Mouse (Mus musculus) brain, embryonic 14.5 days (tissue): ENCODE measurements around the gene Sept9. TPM values are rescaled to one million over a fixed set of nuclear protein-coding genes. Genes with fewer than 3 reads are reported as not detected.

Source experiments
- DNase-seq: peaks from one replicate; pipeline ENCODE4 v3.0.0-alpha.2; 2011; ENCODE audit warnings: low read depth
- CTCF ChIP-seq: fragments of 200-500 bp; IDR thresholded peaks from 2 replicates; pipeline ENCODE4 v1.5.1; 2012; ENCODE audit warnings: inconsistent platforms, mild to moderate bottlenecking, moderate library complexity, borderline replicate concordance; ENCODE audit not compliant: insufficient read depth, insufficient read length; ENCODE audit errors: extremely low read depth
- POLR2A ChIP-seq: fragments of 200-500 bp; IDR thresholded peaks from 2 replicates; pipeline ENCODE4 v1.6.1; 2012; ENCODE audit warnings: mild to moderate bottlenecking, inconsistent platforms, borderline replicate concordance; ENCODE audit not compliant: poor library complexity, insufficient read depth, insufficient read length, severe bottlenecking; ENCODE audit errors: extremely low read depth
- polyA plus RNA-seq: library from polyadenylated mRNA; depleted of rRNA; stranded (reverse); fragments of >200 nt; gene quantifications from 2 replicates; pipeline ENCODE4 v1.2.3, GENCODE M21; 2012

The Sept9 gene
- polyA plus RNA-seq, 1 experiment, result 64.3 TPM

DNA sequence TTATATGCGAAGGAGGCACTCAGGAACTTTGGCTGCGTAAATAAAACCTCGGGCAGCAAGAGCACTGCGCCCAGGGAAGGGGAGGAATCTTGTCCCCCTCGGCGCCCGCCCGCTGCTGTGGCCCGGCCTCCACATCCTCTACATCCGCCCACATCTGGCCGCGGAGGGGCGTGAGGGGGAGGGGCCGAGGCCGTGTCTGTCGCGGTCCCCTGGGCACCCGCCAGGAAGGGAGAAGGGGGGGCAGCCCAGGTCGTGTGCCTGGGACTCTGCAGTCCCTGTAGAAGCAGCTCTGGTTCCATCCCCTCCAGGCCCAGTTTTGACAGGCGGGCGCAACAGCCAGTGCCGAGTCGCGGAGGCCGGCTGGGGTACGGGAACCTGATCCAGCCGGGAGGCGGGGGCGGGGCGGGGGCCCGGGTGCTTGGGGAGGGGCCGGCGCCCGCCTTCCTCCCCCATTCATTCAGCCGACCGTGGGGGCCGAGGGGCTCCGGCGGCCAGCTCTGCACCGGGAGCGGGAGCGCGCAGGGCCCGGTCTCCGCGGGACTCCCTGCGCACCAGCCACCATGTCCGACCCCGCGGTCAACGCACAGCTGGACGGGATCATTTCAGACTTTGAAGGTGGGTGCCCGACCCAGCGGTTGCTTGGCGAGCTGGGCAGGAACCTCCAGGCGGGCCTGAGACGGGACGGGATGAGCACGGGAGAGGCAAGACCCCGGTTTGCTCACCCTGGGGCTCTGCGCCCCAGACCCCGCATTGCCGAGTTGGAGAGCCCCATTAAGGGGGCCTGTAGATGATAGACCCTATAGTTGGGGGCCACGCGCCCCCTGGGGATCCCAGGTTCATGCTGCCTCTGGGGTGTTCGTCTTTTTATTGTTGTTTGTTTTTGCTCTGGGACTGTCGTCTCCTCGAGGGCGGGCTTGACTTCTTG, 66.8 kb downstream of the Sept9 start:
- TF ChIP-seq CTCF (no peak), POLR2A (no peak)

DNA sequence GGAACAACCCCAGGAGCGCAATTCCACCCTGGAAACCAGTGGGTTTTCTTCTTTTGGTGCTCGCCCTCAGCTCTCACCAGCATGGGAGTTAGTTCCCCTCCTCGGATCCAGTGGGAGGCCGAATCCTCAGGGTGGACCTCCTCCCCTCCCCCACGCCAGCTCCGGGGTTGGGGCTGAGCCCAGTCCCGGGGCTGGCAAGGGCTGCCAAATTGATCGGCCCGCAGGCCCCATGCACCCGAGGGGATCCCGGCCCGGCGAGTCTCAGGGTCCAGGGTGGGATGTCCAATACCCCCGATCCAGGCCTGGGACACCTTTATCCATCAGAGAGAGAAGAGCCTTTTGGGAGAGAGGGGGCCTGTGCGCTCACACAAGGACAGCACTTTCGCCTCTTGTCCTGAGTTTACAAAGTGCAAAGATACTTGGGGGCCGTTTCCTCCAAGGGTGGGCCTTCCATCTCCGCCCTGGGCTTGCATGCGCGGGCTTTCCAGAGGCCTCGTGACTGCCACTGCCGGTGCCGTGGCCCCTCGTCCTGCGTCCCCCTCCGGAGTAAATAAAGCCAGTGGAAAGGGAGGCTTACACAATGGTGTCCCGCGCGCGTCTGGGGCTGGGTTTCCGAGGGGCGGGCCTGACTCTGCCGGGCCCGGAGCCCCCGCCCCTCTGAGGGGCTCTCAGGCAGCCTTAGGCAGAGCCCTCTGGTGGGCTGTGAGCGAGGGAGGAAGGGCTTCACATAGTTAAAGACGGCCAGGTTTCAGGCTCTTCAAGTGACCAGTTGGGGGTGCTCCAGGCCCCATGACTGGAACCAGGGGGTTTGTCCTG, 67.7 kb downstream of the Sept9 start:
- DNase-seq, result peak; percentile 91

More for the DNA sequence above, 66.8 kb downstream of the Sept9 start:
- DNase-seq, result peak; percentile 88

DNA sequence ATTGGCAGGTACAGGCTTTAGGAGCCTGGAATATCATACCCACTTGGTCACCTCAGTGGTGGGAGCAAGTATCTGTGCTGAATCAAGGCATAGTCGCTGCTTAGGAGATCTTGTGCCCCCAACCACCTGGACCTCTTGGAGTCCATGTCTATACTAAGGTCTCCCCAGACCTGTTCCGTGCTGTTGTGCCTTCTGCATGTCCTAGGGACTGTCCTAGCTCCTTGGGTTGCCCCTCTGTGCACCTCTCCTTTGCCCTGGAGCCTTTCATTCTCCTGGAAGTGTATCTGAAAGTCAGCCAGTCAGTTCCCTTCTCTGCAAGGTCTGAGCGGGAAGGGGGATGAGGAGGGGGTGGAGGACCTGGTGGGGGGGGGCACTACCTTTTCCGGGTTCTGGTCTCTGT, 68.4 kb downstream of the Sept9 start:
- no peak for TF ChIP-seq CTCF
- TF ChIP-seq POLR2A, result no peak
- DNase-seq, result no peak

More for the DNA sequence above, 67.7 kb downstream of the Sept9 start:
- TF ChIP-seq CTCF (peak; percentile 58; the same call in 1 of the 2 replicates), POLR2A (no peak)

DNA sequence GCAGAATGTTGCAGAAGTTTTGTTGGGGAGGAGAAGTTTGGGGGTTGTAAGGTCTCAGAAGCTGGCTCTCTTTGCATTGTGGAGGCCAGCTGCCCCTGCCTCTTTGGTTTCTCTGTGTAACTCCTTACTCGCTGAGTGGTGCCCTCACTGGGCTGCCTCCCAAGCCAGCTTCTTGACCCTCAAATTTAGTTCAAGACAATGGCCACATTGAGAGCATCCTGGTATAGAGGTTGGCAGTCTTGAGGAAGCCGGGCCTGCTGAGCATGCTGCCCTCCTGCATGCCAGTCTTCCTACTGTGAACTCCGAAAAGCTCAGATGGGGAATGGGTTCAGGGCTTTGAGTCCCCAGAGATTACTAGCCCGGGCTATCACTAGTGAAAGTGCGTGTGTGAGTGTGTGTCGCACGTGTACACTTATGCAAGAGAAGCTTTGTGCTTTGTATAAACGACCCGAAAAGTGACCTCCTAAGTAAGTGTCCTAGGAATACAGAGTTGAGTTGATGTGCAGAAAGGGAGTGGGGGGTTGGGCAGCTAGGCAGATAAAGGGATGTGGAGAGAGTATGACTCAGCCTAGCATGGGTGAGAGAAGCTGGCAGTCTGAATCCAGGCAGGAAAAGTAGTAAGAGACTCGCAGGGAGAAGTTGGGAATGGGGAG, 69.0 kb downstream of the Sept9 start:
- TF ChIP-seq POLR2A (no peak), CTCF (no peak)
- DNase-seq, result peak; percentile 47

DNA sequence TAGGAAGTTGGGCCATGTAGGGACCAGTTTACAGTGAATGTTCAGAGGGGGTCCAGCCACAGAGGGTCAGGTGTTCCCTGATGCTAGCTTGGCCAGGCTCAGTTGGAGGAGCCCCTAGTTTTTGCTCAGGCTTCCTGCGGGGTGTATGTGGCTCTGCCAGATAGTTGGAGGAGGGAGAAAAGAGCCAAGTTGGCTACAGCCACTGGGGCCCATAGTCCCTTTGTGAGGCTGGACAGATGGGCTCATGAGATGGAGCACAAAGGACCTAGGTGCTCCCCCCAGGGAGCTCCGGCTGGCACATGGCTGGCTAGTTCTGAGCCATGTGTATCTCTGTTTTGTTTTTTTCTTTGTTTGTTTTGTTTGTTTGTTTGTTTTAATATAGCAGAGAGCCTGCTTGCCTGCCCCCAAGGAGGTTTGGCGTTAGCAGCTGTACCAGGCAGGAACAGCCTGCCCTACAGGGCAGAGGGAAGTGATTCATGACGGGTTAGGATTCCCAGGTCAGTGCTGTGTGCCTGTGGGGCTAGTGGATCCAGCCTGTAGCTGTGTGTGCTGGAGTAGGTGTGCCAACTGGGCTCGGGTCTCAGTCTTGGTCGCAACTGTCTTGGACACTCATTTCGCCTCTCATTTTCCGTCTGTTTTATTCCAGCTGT, 69.7 kb downstream of the Sept9 start:
- peak; percentile 68 for DNase-seq
- TF ChIP-seq POLR2A (no peak), CTCF (no peak)

DNA sequence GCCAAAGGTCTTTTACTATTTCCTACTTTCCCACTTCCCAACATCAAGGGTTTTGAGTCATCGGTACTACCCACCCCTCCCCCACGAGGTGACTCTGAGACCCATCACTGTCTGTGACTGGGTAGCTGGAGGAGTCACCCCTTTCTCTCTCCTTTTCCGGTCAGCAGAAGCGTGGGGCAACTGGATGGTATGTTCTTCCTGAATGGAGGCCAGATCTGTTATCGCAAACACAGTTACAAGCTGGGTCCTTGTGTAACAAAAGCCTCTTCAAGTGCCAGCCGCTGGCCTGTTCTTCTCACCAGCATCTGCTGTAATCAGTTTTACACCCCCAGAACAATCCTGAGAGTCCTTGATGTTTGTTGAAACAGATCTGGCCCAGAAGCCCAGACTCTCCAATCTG, 70.5 kb downstream of the Sept9 start:
- DNase-seq, result peak; percentile 54
- TF ChIP-seq POLR2A (no peak), CTCF (no peak)

DNA sequence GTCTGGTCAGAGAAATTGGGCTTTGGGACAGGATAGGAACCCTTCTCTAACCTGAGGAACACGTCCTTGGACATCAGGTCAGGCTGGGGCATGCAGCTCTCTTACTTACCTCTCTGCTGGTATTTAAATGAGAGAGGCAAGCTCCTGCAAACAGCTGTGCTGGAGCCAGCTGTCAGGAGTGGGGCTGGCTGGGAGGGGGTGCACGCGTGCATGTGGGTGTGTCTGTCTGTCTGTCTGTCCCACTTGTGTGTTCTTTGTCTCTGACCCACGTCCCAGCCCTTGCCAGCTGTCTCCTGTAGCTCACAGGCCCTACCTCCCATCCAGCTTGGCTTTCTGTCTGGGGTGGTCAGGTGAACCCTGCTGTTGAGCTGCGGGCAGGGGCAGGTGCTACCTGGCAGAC, 75.5 kb downstream of the Sept9 start:
- TF ChIP-seq POLR2A, result no peak
- no peak for TF ChIP-seq CTCF
- no peak for DNase-seq

DNA sequence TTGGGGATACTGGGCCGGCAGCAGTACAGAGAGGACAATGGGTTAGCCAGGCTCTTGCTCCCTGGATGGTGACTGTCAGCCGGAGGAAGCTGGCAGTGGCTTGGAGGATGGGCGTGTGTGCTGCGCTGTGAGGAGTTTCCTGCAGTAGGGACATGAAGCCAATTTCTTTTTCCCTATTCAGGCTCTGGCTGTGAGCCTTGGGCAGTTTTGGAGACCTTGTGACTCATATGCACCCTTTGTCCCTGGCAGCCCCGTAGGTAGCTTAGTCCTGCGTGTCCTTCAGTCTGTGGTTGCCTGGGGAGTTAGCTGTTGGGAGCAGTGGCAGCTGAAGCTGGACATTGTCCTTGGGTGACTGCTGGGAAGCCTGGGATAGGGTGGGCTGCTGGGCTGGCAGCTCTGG, 76.5 kb downstream of the Sept9 start:
- DNase-seq, result peak; percentile 55
- TF ChIP-seq POLR2A (no peak), CTCF (no peak)

DNA sequence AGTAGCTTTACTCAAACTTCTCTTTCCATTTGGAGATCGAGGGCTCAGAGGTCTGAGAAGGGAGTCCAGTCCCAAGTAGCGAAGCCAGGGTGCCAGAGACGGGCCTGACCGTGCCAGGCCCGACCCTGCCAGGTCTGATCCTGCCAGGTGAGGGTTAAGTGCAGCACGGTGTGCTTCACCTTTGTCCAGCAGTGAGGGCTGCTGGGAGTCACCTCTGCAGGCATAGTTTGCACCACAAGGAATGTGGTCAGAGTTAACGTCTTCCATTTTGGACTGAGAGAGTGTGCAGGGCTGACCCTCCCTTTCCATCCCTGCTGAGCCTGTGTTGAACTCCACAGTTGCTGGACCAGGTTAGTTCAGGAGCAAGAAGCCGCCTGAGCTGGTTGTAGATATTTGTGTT, 77.5 kb downstream of the Sept9 start:
- TF ChIP-seq CTCF (no peak), POLR2A (no peak)
- DNase-seq, result no peak

DNA sequence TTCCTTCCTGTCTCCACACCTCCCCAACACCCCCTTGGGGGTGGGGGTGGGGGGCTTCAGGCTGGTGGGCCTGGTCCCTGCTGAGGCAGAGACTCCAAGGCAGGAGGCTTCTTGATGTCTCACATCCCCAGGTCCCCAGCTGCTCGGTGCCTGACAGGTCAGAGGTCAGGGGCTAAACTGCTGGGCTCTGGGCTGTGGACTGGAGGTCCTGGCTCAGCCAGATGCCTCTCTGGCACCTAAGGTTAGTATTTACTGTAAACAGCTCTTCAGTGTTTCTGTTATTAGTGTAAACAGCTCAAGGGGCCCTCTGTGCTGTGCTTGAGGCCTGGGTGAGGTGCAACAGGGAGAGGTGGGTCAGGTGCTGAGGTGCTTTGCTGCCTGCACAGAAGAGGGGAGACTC, 78.7 kb downstream of the Sept9 start:
- no peak for DNase-seq
- no peak for TF ChIP-seq CTCF
- no peak for TF ChIP-seq POLR2A

DNA sequence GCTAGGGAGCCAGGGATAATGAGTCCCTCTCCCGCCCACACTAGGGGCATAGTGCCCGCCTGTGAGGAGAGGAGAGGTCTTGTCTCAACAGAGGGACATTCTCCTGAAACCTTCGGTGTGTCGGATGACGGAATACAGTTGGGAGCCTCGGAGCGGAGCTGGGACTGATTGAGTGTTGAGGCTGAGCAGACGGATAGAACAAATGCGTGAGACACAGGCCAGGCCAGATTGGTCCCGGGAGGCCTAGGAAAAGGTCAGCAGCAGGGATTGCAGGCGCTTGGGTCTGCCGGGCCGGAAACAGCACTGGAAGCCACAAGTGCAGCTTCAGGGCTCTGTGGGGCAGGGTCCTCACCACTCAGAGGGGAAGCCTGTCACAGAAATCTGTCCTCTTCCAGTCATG, 79.1 kb downstream of the Sept9 start:
- DNase-seq, result no peak
- TF ChIP-seq POLR2A (no peak), CTCF (no peak)

DNA sequence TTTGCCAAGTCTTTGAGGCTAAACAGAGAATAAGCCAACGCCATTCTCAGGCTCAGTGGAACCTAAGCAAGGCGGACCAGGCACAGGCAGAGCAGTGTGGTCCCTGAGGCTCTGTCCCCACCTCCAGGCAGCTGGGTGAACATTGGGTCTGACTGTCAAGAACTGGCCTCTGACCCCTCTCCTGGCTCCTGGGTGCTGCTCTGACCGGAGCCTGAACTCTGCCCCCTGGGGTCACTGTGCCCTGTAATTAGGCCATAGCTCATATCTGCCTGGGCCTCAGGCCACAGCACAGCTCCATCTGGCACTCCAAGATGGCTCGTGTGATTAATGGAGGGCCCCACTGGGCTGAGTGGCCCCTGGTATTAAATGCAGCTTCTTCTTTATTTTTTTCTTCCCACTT, 80.5 kb downstream of the Sept9 start:
- TF ChIP-seq POLR2A (no peak), CTCF (no peak)
- DNase-seq, result no peak
